Mouse (Mus musculus) spleen, postnatal 4 days (tissue): Measurements from ENCODE around the gene Gmfg.

Experiments used
- DNase-seq, 2 experiments: peaks; one replicate each; pipeline ENCODE4 v3.0.0; 2022; ENCODE audit warnings: low spot score in 2 of 2

The Gmfg gene

GRCm38 (mm10) chr7:28436932-28437570 is at the start of gene Gmfg:
TSS of gene Gmfg (plus strand) at chr7:28437447.
- DNase-seq = peak; percentile 87 to 92

DNA sequence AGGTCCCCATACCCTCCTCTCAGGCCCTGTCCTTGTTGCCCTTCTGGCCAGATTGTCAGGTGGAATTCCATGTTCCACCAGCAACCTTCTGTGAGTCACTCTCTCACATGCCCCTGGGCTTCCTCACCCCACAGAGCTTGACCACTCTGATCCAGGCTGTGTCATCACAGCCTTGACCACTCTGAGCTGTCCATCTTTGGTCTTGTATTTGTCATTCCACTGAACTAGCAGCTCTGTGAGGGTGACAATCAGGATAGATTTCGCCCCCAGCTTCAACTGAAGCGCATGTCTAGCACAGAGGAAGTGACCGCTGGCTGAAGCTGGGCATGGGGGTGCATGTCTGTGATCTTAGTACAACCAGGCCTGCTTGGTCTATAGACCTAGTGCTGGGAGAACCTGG is 46.9 kb upstream of the Gmfg start:
- DNase-seq = no peak

- peak; percentile 96 for DNase-seq
These were observed 44.6 kb upstream of the Gmfg start, which contains the start of the genes Med29 and Paf1 for GRCm38 (mm10) chr7:28392429-28393271. TSS of gene Med29 (minus strand) at chr7:28392708. TSS of gene Paf1 (plus strand) at chr7:28392951.

- no peak for DNase-seq
These were observed 43.8 kb upstream of the Gmfg start for GRCm38 (mm10) chr7:28393272-28393951.

DNA sequence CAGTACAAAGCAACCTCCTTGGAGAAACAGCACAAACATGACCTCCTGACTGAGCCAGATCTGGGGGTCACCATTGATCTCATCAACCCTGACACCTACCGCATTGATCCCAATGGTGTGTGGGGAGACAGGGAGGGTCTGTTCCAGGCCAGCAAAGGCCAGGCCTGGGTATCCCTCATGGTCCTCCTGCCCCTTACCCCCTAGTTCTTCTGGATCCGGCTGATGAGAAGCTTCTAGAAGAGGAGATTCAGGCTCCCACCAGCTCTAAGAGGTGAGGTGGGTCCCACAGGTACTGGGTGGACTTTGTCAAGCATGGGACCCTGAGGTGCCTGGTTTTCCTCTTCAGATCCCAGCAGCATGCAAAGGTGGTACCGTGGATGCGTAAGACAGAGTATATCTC is 41.8 kb upstream of the Gmfg start:
- DNase-seq = no peak

DNA sequence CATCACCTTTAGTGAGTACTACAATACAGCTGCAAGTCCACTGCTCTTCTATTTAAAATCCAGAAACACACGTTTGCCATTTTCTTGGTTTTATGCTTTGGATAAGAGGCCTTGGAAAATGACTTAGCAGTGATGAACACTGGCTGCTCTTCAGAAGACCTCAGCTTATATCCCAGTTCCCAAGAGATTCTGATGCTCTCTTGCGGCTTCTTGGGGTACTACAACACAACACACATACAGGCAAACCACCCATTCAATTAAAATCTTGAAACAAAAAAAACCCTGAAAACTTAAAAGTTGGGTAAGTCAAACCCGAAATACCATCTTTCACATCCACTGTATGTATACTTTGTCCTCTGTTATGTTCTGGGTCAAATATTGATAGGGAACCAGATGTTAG is 39.2 kb upstream of the Gmfg start:
- DNase-seq = no peak

DNA sequence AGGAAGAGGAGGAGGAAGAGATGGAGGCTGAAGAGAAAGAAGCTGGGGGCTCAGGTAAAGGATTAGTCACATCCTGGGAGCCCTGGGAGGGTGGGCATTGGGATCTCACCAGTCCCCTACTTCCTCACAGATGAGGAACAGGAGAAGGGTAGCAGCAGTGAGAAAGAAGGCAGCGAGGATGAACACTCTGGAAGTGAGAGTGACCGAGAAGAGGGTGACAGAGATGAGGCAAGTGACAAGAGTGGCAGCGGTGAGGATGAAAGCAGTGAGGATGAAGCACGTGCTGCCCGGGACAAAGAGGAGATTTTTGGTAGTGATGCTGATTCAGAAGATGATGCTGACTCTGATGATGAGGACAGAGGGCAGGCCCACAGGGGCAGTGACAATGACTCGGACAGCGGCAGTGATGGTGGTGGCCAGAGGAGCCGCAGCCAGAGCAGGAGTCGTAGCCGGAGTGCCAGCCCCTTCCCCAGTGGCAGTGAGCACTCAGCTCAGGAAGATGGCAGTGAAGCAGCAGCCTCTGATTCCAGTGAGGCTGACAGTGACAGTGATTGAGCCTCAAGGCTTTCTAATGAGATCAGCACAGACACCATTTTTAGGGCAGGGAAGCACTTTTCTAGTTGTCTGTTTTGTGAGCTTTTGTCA is 38.4 kb upstream of the Gmfg start:
- DNase-seq = no peak

DNA sequence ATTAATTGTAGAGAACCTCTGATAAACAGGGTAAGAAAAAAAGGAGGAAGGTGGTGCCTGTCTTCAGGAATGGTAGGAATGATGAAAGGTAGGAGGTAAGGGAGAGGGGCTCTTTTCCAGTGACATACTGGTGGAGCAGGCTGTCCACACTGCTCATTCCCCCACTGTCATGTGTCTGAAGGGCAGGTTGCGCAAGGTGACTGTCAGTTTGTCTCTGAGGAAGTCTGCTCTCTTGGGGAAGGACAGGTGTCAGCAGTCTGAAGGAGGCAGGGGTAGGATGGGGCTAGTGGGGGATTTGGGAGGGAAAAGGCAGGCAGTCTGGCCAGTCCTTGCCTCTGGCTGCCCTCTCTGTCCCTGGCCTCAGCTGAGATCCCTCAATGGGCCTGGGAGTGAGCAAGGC is 36.2 kb upstream of the Gmfg start:
- no peak for DNase-seq

DNA sequence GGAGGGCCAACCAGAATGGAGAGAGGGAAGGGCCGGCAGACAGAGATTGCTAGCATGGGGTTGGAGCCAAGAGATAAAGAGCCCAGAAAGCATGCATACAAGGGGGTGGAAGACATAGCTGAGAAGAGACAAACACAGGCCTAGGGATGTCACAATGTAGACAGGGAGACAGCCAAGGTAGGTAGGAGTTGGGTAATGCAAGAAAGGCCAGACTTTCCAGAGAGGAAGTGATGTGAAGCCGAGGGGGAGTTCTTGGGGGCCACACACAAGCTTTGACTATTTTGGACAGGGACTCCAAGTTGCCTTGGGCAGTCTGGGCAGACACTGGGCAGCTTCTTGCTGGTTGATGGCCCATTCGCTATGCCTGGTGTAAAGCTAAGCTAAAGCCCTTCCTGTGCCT is 35.3 kb upstream of the Gmfg start:
- no peak for DNase-seq

DNA sequence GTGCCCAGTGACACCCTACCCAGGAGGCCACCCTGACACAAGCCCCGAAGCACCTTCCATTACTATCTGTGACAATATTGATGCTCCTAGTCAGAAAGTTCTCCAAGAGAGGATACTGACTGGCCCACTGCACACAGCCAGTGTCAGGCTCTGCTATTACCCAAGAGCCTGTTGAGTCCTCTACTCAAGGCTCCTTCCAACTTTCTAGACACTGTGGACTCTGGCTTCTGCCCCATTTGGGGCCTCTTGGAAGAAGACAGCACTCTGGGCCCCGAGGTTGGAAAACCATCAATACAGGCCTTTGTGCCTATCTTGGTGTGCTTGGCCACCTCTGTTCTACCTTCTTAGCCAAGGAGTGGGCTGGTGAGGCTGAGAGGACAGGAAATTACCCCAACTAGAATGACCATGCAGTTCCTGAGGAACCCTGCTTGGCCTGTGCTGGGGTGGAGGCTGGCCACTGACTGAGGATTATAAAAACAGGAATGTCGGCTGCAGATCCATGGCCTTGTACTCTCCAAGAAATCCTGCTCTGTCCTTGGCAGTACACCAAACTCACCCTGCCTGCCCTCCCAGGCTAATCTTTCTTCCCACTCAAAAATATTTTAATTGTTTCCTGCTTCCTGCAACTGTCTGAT is 26.3 kb upstream of the Gmfg start:
- DNase-seq = no peak

GRCm38 (mm10) chr7:28412826-28413225 is 24.4 kb upstream of the Gmfg start:
- DNase-seq = no peak

- no peak for DNase-seq
These were observed 19.9 kb upstream of the Gmfg start for GRCm38 (mm10) chr7:28417368-28417767.

DNA sequence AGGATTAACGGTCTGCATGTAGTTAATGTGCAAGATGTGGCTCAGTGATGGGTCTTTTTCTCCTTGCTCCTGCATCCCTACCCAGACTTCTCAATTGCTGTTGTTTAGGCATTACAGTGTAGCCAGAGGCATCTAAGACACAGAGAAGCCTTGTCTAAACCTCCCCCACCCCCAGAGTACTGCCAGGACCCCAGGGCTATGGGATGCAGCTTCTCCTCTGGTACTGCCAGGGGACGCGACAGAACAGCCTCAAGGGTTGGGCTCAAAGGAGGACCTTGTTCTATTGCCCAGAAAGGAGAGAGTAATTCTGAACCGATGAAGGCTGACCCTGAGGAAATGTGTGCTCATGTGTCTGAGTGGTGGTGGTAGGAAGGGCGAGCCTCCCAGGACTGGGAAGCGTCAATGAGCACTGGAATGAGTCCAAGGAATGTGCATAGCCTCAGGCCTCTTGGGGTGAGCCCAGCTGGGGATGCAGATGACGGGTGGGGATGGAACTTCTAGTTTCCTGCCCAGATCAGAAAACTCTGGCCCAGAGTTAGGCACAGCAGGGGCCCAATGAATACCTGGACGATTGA is 19.1 kb upstream of the Gmfg start:
- no peak for DNase-seq

- no peak for DNase-seq
These were observed 17.8 kb upstream of the Gmfg start for GRCm38 (mm10) chr7:28419416-28419815.

DNA sequence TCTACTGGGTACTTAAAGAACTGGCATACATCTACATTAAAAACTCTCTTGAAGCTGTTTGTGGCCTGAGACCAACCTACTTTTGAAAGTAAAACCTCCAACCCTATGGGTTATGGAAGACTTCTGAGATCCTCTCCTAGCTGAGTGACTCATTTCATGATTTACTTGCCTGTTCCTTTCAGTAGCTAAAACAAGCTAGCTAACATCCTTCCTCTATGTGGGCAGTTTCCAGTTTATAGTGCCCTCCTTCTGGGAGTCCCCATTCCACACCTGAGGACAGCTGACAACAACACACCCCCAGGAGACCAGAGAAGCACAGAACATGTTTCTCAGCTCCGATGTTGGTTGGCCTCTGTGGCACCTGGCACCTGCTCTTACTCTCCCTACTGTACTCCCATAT is 14.2 kb upstream of the Gmfg start:
- no peak for DNase-seq

- no peak for DNase-seq
These were observed 9.5 kb upstream of the Gmfg start for GRCm38 (mm10) chr7:28427738-28428137.

GRCm38 (mm10) chr7:28430512-28430911 is 6.7 kb upstream of the Gmfg start:
- DNase-seq = no peak

DNA sequence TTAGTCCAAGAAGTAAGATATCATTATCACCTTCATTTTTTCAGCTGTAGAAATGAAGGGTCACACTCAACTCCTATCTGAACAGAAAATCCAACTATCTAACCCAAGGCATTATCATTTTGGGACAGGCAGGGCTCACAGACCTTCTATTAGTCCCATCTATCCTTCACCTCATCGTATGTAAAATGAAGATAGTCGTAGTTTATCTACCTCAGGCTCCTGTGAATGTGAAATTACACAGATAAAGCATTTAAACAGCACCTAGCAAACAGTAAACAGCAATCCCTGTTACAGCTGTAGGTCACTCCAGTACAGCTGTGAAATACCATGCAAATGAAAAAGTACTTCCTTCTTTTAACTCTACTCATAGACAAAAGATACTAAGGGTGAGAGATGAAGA is 5.0 kb upstream of the Gmfg start:
- DNase-seq = no peak

DNA sequence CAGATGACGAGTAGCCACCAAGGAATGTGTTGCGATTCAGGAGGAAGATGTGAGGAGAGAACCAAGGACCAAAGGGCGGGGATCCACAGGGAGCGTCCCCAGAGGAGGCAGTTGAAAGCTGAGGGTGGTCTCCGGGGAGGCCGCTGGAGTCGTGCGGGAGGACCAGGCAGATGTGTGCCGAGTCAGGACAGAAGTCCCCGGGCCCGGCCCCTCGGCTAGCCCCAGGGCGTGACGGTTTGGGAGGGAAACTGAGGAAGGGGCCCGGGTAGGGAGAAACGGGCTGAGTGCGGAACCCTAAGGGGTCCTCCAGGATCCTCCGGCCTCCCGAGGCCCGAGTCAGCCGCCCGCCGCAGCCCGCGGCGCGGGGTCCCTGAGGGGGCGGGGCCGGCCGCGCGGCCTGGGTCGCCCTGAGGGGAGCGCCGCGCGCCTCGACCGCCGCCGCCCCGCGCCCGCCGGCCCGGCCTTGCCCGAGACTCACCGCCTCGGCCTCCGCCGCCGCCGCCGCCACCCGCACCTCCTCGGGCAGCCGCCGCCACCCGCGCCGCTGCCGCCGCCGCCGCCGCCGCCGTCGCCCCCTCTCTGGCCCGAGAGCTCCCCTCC is 1.5 kb upstream of the Gmfg start:
- DNase-seq = peak; percentile 36 to 76

DNA sequence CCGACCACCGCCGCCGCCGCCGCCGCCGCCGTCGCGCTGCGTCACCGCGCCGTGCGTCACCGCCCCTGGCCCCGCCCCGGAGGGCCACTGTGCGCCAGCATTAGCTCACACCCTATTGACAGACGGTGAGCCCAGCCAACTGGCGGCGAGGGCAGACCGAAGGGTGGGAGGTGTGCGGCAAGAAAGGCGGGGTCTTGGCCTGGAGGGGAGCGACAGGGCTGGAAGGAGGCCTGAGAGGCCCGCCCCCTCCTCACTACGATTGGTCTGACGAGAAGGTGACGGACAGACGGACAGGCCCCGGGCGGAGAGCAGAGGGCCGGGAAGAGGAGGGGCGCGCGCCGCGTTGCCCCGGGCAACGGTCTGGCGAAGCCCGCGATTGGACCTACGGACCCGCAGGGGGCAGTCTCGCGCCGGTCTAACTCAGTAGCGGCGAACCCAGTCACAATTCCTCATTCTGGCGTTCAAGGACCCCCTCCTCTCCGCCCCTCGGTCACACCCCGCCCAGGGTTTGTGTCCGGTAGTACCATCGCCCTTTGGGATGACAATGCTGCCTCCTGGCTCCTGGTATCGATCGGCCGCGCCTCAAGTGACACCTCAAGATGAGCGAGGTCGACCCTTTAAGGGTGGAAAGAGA is 859 bp upstream of the Gmfg start:
- DNase-seq = peak; percentile 99 to 100
